Mouse (Mus musculus) heart, postnatal 25 days (tissue): ENCODE data around the gene Kat2a. TPM values are rescaled to one million over a fixed set of nuclear protein-coding genes. Genes with fewer than 3 reads are reported as not detected.
"Not testable (repeated sequence)": the region's sequence is repeated elsewhere in the genome, so short reads cannot be mapped to it uniquely, and the experiment has no call there.

Experiments used
- DNase-seq: peaks from one replicate; pipeline ENCODE4 v3.0.0; 2022; ENCODE audit warnings: low spot score
- intact Hi-C: fragments of 180-260 bp; cut with DNase I; formaldehyde crosslinking; loops from one replicate; pipeline ENCODE4 v1.15.1; 2025
- total RNA-seq, 2 experiments: library from RNA; stranded (reverse); gene quantifications; 2 replicates each; pipeline ENCODE4 v1.2.3; 2021

The Kat2a gene
- total RNA-seq, 2 experiments from 2014 or later, result 12.3 to 13.6 TPM

DNA sequence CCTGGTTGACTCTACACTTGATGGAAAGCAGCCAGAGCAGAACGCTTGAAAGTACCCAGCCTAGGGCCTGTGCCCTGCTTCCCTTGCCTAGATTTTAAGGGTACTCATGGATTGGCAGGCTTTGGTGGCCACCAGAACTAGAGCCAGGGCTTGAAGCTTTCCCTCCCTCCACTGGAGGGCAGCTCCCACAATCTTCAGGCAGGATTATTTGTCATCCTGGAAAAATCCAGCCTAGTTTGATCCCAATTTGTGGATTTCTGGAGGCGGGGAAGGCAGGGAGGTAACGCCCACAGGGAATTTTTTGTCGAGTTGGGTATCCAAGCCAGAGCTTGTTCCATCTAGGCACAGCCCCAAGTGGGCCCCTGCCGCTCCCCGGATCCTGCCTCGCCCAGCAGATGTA lies 21.9 kb downstream of the Kat2a start:
- no peak for DNase-seq
- intact Hi-C loops, result no loop called here

DNA sequence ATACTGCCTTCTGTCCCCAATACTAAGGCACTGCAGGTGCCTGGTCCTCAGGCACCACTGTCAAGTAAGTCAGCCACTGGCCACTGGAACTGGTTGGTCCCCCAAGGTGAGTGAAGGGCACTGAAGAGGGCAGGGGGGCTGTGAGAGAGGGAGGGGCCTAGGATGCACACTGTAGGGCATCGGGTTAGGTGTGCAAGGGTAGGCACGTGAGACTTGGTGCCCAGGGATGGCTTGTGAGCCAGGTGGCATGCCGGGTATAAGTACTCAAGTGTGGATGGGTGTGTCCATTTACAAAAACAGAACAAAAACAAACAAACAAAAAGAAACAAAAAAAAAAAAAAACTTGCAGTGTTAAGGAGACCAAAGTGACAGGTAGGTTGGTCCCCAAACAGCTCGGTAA lies 23.8 kb downstream of the Kat2a start:
- intact Hi-C loops, result no loop called here
- DNase-seq, result no peak

DNA sequence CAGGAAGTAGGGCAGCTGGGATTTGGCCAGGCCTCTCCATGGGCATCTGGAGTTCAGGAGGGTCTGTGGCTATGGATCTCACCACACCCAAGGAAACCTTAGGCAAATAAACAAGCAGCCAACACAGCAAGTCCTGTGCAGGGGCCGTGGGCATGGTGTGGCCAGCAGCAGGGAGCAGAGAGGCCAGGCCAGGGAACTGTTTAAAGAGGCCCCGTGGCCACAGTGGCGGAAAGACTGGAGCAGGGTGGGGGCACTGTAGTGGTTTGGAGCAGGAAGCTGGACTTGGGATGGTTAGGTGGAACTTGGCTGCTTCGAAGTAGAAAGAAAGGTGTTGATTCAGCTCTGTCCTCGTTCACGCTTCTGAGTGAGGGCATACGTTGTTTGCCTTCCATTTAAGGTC lies 25.0 kb downstream of the Kat2a start:
- DNase-seq, result no peak
- intact Hi-C loops, result no loop called here

DNA sequence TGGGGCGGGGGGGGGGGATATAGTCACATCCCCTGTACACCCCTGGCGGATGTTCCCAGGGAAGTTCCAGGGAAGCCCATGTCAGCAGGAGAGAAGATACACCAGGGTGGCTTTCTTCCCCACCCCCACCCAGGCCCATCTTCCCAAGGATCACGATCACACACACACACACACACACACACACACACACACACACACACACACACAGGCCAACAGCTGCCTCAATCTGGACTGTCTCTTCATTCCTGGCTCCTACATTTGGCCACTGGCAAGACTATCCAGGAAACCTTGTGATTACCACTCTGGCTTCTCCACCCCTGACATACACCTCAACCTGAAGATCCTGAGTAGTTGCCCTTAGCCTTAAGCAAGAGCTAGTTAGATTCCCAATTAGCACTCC lies 26.9 kb downstream of the Kat2a start:
- intact Hi-C loops, result no loop called here
- DNase-seq, result no peak

DNA sequence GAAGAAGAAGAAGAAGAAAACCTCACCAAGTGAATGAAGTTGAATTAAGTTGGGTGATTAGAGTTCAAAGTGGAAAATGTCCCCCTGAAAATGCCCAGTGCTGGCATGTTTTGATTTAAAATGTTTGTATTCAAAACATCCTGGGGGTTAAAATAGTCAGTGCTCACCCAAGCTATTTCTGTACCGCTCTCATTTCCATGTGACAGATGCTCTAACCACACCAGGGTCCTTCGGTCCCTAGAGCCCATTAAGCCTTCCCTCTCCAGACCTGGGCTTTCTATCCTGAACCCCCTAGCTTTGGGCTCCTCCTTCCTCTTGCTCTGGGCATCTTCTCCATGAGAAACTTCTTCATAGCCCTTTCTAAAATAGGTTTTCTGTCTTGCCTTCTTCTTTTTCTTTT lies 28.2 kb downstream of the Kat2a start:
- intact Hi-C loops, result no loop called here
- no peak for DNase-seq

DNA sequence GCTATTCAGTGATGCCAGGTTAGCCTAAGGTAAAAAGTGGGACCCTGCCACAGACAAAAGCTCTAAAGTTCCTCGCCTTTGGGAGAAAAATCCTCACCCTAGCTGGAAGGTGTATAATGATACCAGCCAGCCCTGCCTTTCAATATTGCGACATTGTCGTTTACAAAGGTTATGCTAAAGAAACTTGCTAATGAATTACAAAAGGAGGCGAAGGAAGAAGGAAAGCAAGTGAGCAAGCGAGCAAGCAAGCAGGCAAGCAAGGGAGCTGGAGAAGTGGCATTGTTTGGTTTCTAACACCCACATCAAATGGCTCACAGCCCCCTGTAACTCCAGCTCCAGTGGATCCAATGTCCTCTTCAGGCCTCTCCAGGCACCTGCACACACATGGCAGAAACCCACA lies 29.7 kb downstream of the Kat2a start:
- DNase-seq, result no peak
- intact Hi-C loops, result no loop called here

DNA sequence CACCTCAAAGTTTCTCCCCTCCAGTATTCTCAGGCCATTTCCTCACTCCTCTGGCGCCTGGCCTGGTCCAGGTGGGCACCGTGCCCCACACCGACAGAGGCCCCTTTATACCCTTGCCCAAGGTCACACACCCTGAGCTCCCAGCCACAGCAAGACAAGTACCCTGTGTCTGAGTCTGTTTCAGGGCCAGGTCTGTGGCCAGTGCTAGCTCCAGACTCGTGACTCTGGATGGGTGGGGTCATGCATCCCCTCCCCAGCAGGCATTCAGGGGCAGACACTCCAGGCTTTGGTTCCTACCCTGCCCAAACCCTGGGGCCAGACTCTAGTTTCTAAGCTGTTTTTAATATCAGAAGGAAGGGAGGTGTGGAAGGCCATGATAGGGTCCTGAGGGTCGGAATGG lies 30.4 kb downstream of the Kat2a start:
- intact Hi-C loops, result no loop called here
- no peak for DNase-seq

DNA sequence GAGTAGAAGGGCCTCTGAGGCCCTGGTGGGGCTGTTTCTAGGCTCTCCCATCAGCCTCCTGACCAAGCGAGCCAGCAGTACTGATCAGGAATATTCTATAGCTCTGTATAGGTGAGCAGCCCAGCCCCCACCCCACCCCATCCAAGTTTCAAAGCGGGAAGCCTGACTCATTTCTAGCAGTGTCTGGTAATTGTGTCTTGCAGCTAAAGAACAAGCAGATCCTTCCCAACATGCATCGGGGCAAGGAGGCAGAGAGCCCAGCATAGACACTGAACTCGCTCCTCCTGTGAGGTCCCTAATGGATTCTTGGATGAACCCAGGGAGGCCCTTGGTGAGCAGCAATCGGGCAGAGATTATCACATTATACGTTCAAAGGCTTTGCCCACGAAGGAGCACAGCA lies 34.5 kb downstream of the Kat2a start:
- intact Hi-C loops, result no loop called here
- DNase-seq, result no peak

DNA sequence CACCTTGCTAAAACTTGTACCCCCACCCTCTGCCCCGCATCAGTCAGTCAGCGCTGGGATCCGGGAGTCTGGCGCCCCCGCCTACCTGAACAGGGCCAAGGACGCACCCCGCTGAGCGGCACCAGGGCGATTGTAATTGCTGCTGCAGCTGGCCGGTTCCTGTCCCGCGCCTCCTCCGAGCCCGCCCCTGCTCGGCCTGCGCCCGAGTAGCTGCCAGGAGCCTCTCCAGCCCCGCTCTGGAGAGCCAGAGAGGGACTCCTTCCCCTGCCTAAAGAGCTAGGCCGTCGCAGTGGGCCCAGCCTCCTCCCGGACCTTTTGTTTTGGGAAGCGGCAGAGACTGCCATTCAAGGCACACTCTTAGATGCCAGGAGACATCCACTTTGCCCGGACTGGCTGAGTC lies 39.1 kb downstream of the Kat2a start:
- DNase-seq, result peak; percentile 56
- intact Hi-C loops, result no loop called here

DNA sequence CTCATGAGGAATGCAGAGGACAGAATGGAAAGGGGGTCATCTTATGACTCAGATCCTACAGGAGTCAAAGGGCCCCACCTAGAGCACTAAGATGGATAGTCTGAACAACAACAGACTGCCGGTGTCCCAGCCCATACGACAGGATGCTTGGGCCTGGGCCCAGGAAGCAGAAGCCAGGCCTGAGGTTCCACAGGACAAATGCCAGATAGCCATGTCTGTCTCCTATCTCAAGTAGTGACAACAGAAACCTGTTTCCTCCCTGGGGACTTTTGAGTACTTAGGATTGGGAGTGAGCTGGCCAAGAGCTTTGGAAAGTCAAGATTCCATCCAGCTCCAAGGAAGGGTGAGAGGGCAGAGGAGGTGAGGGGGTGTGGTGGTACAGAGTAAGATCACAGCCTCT lies 40.3 kb downstream of the Kat2a start:
- intact Hi-C loops, result no loop called here
- DNase-seq, result peak; percentile 29

DNA sequence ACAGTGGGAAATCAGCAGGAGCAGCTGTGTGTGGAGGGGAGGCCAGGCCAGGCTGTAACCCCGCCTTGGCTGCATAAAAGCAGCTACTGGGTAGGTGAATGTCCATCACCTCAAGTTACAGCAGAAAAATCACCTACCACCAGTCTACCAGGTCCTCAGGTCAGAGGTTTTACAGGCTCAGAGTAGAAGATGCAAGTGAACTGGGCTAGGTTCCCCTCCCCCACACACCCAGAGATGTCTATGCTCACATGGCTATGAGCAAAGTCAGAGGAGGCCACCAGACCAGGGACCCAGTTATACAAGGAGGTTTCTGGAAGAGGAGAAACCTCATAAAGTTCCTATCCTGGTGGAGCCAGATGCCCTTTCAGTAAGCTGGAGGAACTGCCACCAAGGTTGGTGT lies 41.2 kb downstream of the Kat2a start:
- no peak for DNase-seq
- intact Hi-C loops, result no loop called here

DNA sequence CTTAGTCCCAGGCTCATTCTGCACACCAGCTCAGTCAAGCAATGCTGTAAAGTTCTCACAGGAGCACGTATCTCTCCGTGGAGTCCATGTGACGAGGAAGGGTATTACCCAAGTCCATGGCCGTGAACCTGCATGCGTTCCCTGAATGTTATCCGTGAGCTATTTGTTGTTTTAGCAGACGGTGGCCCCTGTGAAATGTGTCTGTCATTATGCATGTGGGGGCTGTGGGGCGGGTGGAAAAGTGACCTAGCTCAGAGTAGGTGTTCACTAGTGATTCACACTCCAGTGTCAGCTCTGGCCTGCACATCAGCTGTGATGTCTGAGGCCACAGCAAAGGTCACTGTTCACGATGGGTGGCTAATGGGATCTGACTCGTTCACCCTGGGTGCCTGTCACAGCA lies 52.5 kb downstream of the Kat2a start:
- intact Hi-C loops, result no loop called here

DNA sequence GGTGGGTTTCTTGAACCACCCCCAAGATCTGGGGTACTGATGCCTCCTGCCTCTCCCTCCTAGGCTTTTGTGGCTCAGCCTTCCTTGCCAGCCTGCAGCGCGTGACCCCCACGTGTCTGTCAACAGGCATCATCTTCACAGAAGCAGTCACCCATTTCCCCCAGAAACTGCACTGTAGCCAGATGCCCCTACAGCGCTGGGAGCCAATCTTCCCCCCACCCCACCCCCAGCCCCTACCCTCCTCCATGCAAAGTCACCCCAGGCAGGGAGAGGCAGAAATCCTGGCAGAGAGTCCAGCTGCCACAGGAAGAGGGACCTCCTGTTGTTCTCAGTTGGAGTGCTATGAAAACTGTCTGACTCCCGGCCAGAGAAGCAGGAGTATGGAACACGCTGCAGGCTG lies 55.8 kb downstream of the Kat2a start:
- no peak for DNase-seq
- intact Hi-C loops, result no loop called here

More for the DNA sequence above, 52.5 kb downstream of the Kat2a start:
- DNase-seq, result no peak

DNA sequence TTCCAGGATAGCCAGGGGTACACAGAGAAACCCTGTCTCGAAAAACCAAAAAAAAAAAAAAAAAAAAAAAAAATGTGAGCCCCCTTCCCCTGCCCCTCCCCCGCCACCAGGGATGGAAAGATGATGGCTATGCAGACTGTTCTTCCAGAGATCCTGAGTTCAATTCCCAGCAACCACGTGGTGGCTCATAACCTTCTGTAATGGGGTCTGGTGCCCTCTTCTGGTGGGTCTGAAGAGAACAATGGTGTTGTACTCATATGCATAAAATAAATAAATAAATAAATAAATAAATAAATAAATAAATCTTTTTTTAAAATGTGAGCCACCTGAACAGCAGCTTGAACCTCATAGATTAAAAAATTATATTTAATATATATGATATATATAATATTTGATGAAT lies 56.7 kb downstream of the Kat2a start:
- DNase-seq, intact Hi-C loops: not testable (repeated sequence)

Other genes starting within 250 kb of the Kat2a start
- gene Klhl11, start 239.7 kb downstream of the Kat2a start, total RNA-seq, result 1 to 10 TPM; 7.9 to 9.0 TPM
- 10 to 100 TPM; 31.6 to 41.6 TPM for gene Acly, start 184.5 kb downstream of the Kat2a start, total RNA-seq
- under 1 TPM; 0.20 to 0.31 TPM for gene Ttc25, start 166.9 kb downstream of the Kat2a start, total RNA-seq
- 1 to 10 TPM; 5.4 to 7.3 TPM for gene Cnp, start 137.6 kb downstream of the Kat2a start, total RNA-seq
- gene Nkiras2, start 93.2 kb downstream of the Kat2a start, total RNA-seq, result 10 to 100 TPM; 57.3 to 58.0 TPM
- 100 to 1,000 TPM; 121 to 124 TPM for gene Dnajc7, start 92.3 kb downstream of the Kat2a start, total RNA-seq
- under 1 TPM; 0.31 to 0.47 TPM for gene Zfp385c, start 20.0 kb downstream of the Kat2a start, total RNA-seq
- gene Dhx58, start 8.2 kb downstream of the Kat2a start, total RNA-seq, result under 1 TPM; 0.68 to 0.98 TPM
- gene Hspb9, start 1.4 kb upstream of the Kat2a start, total RNA-seq, result not detected
- gene Rab5c, start 25.8 kb upstream of the Kat2a start, total RNA-seq, result 10 to 100 TPM; 62.1 to 66.8 TPM
- gene Kcnh4, start 47.5 kb upstream of the Kat2a start, total RNA-seq, result not detected
- gene Hcrt, start 50.5 kb upstream of the Kat2a start, total RNA-seq, result not detected
- gene Ghdc, start 58.5 kb upstream of the Kat2a start, total RNA-seq, result 10 to 100 TPM in 1 of 2 experiments, 1 to 10 TPM in 1; 9.5 to 11.3 TPM
- gene Stat5b, start 138.3 kb upstream of the Kat2a start, total RNA-seq, result 10 to 100 TPM; 67.6 to 68.9 TPM
- 10 to 100 TPM; 24.3 to 30.1 TPM for gene Stat5a, start 146.9 kb upstream of the Kat2a start, total RNA-seq
- 100 to 1,000 TPM in 1 of 2 experiments, 10 to 100 TPM in 1; 91.3 to 119 TPM for gene Stat3, start 227.1 kb upstream of the Kat2a start, total RNA-seq